Mouse (Mus musculus) small intestine, adult 2 months (tissue): ENCODE results near the gene Samd4b.

Experiments used
- CTCF ChIP-seq: fragments of 200-500 bp; IDR thresholded peaks from 2 replicates; pipeline ENCODE4 v1.5.1; 2012; ENCODE audit warnings: low read depth, mild to moderate bottlenecking, control low read depth, inconsistent platforms, low read length, moderate library complexity, mixed read lengths; ENCODE audit not compliant: insufficient replicate concordance, insufficient read length; ENCODE audit errors: extremely low read depth
- POLR2A ChIP-seq: fragments of 200-500 bp; IDR thresholded peaks from 2 replicates; pipeline ENCODE4 v1.6.1; 2012; ENCODE audit warnings: low read depth, mild to moderate bottlenecking, control low read depth, inconsistent platforms, low read length, moderate library complexity

DNA sequence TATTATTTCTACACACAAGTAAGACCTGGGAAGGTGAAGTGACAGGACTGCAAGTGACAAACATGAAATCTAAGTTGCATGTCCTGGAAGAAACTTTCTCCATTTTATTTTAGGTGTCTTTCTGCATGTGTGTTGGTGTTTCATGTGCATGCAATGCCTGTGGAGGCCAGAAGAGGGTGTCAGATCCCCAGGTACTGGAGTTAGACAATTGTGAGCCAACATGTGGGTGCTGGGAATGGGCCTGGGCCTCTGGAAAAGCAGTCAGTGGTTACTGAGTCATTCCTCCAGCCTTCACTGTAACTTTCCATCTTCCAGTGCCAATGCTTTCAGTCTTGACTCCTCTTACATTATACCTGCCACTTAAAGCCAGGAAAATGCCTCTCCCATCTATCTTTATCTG is 180.6 kb downstream of the Samd4b start:
- TF ChIP-seq POLR2A (no peak), CTCF (no peak)
